Mouse (Mus musculus) lung, embryonic 15.5 days (tissue): Measurements from ENCODE around the gene Gm11034. TPM values are rescaled to one million over a fixed set of nuclear protein-coding genes. Genes with fewer than 3 reads are reported as not detected.
A peak's percentile ranks its signal among the peaks of the same experiment; 100 is the strongest.

Source experiments
- ATAC-seq: fragments of 200-750 bp; cut with Nextera tagmentation; 2 replicates; pipeline ENCODE4 v1.8.0; 2017; ENCODE audit warnings: moderate number of reproducible peaks, borderline replicate concordance; ENCODE audit not compliant: low FRiP score, low TSS enrichment; ENCODE audit errors: extremely low read depth
- H3K27ac ChIP-seq: fragments of 300-500 bp; sonication (generic); 2 replicates; pipeline ENCODE4 v1.5.1; 2015; ENCODE audit warnings: moderate library complexity, mild to moderate bottlenecking, inconsistent platforms
- H3K27me3 ChIP-seq: fragments of 300-500 bp; sonication (generic); 2 replicates; pipeline ENCODE4 v1.6.1; 2015; ENCODE audit warnings: inconsistent platforms
- H3K36me3 ChIP-seq: fragments of 300-500 bp; sonication (generic); 2 replicates; pipeline ENCODE4 v1.6.1; 2015; ENCODE audit warnings: inconsistent platforms
- H3K4me1 ChIP-seq: fragments of 300-500 bp; sonication (generic); 2 replicates; pipeline ENCODE4 v1.6.1; 2015; ENCODE audit warnings: inconsistent platforms
- H3K4me2 ChIP-seq: fragments of 300-500 bp; sonication (generic); 2 replicates; pipeline ENCODE4 v1.6.1; 2015; ENCODE audit warnings: inconsistent platforms, mild to moderate bottlenecking, moderate library complexity
- H3K4me3 ChIP-seq: fragments of 300-500 bp; sonication (generic); 2 replicates; pipeline ENCODE4 v1.5.1; 2015; ENCODE audit warnings: mild to moderate bottlenecking, inconsistent platforms
- H3K9ac ChIP-seq: fragments of 300-500 bp; sonication (generic); 2 replicates; pipeline ENCODE4 v1.6.1; 2015; ENCODE audit warnings: inconsistent platforms
- H3K9me3 ChIP-seq: fragments of 300-500 bp; sonication (generic); 2 replicates; pipeline ENCODE4 v1.6.1; 2016; ENCODE audit warnings: inconsistent platforms
- WGBS: fragments of 180-500 bp; shearing (Covaris S2); methylation state at CpG from one replicate; pipeline ENCODE4 v1.1.7; 2015; 5-methylcytosine and 5-hydroxymethylcytosine counted together
- polyA plus RNA-seq: library from polyadenylated mRNA; unstranded; fragments of >200 nt; fragmentation: Nextera tagmentation; extraction: Ambion mirVana; gene quantifications from 2 replicates; pipeline ENCODE4 v1.2.1, GENCODE M21; 2015

Gene Gm11034
- polyA plus RNA-seq, 1 experiment from 2014 or later, result not detected

GRCm38 (mm10) chr8:72210222-72210621 lies 3.2 kb downstream of the Gm11034 start:
- no peak for ATAC-seq
- WGBS, result 73% methylated on average over 4 of the region's 4 CpGs
- H3K27ac ChIP-seq, result no peak overlapping the region
- no peak overlapping the region for H3K9ac ChIP-seq
- no peaks in the 10 kb centered on the region for H3K4me1 ChIP-seq
- no peaks in the 10 kb centered on the region for H3K9me3 ChIP-seq
- H3K4me3 ChIP-seq, result no peak overlapping the region
- no peaks in the 10 kb centered on the region for H3K36me3 ChIP-seq
- H3K27me3 ChIP-seq, result no peaks in the 10 kb centered on the region
- H3K4me2 ChIP-seq, result no peak overlapping the region

GRCm38 (mm10) chr8:72208582-72208981 lies 4.9 kb downstream of the Gm11034 start:
- H3K4me2 ChIP-seq, result no peak overlapping the region
- no peak overlapping the region for H3K4me3 ChIP-seq
- H3K4me1 ChIP-seq, result no peaks in the 10 kb centered on the region
- WGBS, result 65% methylated on average over 1 of the region's 1 CpGs
- no peaks in the 10 kb centered on the region for H3K36me3 ChIP-seq
- no peaks in the 10 kb centered on the region; the same call in 1 of the 2 replicates for H3K9me3 ChIP-seq
- no peaks in the 10 kb centered on the region for H3K27me3 ChIP-seq
- H3K9ac ChIP-seq, result no peak overlapping the region
- no peak overlapping the region for H3K27ac ChIP-seq
- ATAC-seq, result no peak

DNA sequence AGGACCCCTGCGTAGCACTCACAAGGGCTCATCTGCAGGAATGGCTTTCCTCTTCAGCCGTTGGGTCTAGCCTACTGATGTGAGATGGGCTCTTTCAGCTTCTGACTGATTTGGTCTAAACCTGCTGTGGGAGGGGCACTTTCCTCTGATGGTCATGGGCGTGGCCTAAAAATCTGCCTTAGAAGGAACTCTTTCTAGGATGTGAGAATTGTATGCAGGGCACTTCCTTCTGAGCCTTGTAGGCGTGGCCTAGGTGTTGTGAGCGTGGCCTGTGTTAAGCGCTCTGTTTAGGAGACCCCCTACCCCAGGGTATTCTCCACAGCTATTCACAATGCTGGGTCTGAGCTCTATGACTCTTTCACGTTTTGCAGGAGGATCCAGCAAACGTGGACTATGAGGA lies 15.4 kb downstream of the Gm11034 start:
- H3K4me3 ChIP-seq, result no peak overlapping the region
- no peak overlapping the region for H3K27ac ChIP-seq
- no peak overlapping the region for H3K9ac ChIP-seq
- H3K36me3 ChIP-seq, result no peaks in the 10 kb centered on the region
- H3K4me2 ChIP-seq, result no peak overlapping the region
- no peaks in the 10 kb centered on the region for H3K4me1 ChIP-seq
- H3K9me3 ChIP-seq, result 0 out of 2 replicates have a peak, but pooled peaks cover 3% of the 10 kb centered on the region
- no peaks in the 10 kb centered on the region for H3K27me3 ChIP-seq
- ATAC-seq, result no peak
- WGBS, result 54% methylated on average over 8 of the region's 8 CpGs

- H3K27me3 ChIP-seq, result no peaks in the 10 kb centered on the region
- no peak overlapping the region for H3K4me2 ChIP-seq
- H3K27ac ChIP-seq, result no peak overlapping the region
- peaks cover 16% of the 10 kb centered on the region for H3K4me1 ChIP-seq
- no peak overlapping the region for H3K4me3 ChIP-seq
- ATAC-seq, result no peak
- no peaks in the 10 kb centered on the region for H3K36me3 ChIP-seq
- no peaks in the 10 kb centered on the region for H3K9me3 ChIP-seq
- H3K9ac ChIP-seq, result no peak overlapping the region
Observed at GRCm38 (mm10) chr8:72192065-72192464, 21.4 kb downstream of the Gm11034 start.

DNA sequence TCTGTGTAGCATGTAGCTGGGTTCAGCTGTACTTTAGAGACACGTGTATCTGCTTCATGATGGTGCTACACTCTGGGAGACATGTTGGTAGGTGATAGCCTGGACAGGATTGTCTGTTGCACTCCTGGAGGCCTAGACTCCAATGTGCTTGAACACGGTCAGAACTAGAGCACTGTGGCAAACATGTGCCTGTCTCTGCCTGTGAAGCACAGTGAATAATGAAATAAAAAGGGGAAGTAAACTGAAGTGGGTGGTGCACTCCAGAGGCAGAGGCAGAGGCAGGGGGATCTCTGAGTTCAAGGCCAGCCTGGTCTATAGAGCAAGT lies 23.3 kb downstream of the Gm11034 start:
- Histone ChIP-seq H3K4me1 (peaks cover 16% of the 10 kb centered on the region), H3K27me3 (no peaks in the 10 kb centered on the region), H3K4me3 (no peak overlapping the region), H3K36me3 (no peaks in the 10 kb centered on the region), H3K9me3 (no peaks in the 10 kb centered on the region), H3K9ac (no peak overlapping the region), H3K4me2 (no peak overlapping the region), H3K27ac (peak overlapping the region; percentile 82)
- 54% methylated on average over 2 of the region's 2 CpGs for WGBS
- ATAC-seq, result 0 out of 2 replicates have a peak, but pooled peaks have one; percentile 3

- WGBS, result 48% methylated on average over 12 of the region's 12 CpGs
Observed at GRCm38 (mm10) chr8:72189417-72190214, 23.8 kb downstream of the Gm11034 start, which contains the start of gene Hsh2d. Hsh2d (plus strand) TSS chr8:72189638.

GRCm38 (mm10) chr8:72187793-72188331 lies 25.6 kb downstream of the Gm11034 start:
- Histone ChIP-seq H3K36me3 (no peaks in the 10 kb centered on the region), H3K4me1 (peaks cover 16% of the 10 kb centered on the region), H3K4me3 (no peak overlapping the region), H3K9ac (no peak overlapping the region), H3K27me3 (no peaks in the 10 kb centered on the region), H3K27ac (no peak overlapping the region), H3K9me3 (no peaks in the 10 kb centered on the region), H3K4me2 (no peak overlapping the region)
- ATAC-seq, result no peak
- WGBS, result 72% methylated on average over 2 of the region's 2 CpGs

More at GRCm38 (mm10) chr8:72189417-72190214, 23.8 kb downstream of the Gm11034 start, which contains the start of gene Hsh2d:
- Histone ChIP-seq H3K27me3 (no peaks in the 10 kb centered on the region), H3K36me3 (no peaks in the 10 kb centered on the region), H3K4me1 (peaks cover 16% of the 10 kb centered on the region), H3K9me3 (no peaks in the 10 kb centered on the region), H3K4me2 (peak within 1 kb of the TSS; percentile 34), H3K27ac (peak within 1 kb of the TSS; percentile 82), H3K4me3 (peak within 1 kb of the TSS; percentile 15; the same call in 1 of the 2 replicates), H3K9ac (0 out of 2 replicates have a peak within 1 kb of the TSS, but pooled peaks have one; percentile 1)
- ATAC-seq, result peak; percentile 71

GRCm38 (mm10) chr8:72183554-72184202 lies 29.8 kb downstream of the Gm11034 start:
- no peak overlapping the region for H3K4me3 ChIP-seq
- H3K36me3 ChIP-seq, result peaks cover 24% of the 10 kb centered on the region
- no peaks in the 10 kb centered on the region for H3K4me1 ChIP-seq
- no peak overlapping the region for H3K4me2 ChIP-seq
- H3K9me3 ChIP-seq, result no peaks in the 10 kb centered on the region
- H3K27ac ChIP-seq, result no peak overlapping the region
- no peaks in the 10 kb centered on the region for H3K27me3 ChIP-seq
- ATAC-seq, result no peak
- H3K9ac ChIP-seq, result no peak overlapping the region
- 67% methylated on average over 2 of the region's 2 CpGs for WGBS

- no peak for ATAC-seq
Observed at GRCm38 (mm10) chr8:72177346-72177925, 36.0 kb downstream of the Gm11034 start.

DNA sequence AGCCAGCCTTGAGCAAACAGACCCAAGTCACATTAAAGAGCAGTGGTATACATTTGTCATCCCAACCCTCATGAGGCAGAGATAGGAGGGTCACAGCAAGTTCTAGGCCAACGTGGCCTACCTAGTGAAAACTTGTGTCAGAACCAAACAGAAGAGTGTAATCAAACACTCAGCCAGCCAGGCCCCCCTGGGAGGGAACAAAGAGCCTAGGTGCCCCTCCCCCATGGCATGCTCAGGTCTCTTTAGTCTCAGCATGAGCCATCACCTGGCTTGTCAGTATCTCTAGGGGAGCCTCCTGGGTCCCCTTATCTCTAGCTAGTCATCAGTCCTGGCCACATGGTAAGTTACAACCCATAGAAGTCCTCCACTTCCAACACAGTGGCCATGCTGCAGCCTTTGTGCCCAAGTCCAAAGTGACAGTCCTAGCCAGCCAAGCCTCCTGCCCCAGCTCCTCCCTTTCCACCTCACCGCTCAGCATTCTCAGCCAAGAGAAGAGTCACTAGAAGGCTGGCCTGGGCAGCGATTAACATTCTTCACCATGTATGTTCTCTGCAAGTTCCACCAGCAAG lies 43.7 kb downstream of the Gm11034 start:
- 60% methylated on average over 3 of the region's 3 CpGs for WGBS
- Histone ChIP-seq H3K4me2 (no peak overlapping the region), H3K9ac (no peak overlapping the region), H3K4me1 (no peaks in the 10 kb centered on the region), H3K36me3 (peaks cover 71% of the 10 kb centered on the region), H3K27ac (no peak overlapping the region), H3K4me3 (no peak overlapping the region), H3K27me3 (no peaks in the 10 kb centered on the region), H3K9me3 (no peaks in the 10 kb centered on the region)
- ATAC-seq, result no peak

More at GRCm38 (mm10) chr8:72177346-72177925, 36.0 kb downstream of the Gm11034 start:
- WGBS, result 63% methylated on average over 5 of the region's 5 CpGs
- H3K9ac ChIP-seq, result no peak overlapping the region
- H3K4me3 ChIP-seq, result no peak overlapping the region
- H3K4me2 ChIP-seq, result no peak overlapping the region
- no peak overlapping the region for H3K27ac ChIP-seq
- H3K36me3 ChIP-seq, result peaks cover 79% of the 10 kb centered on the region
- no peaks in the 10 kb centered on the region for H3K4me1 ChIP-seq
- H3K27me3 ChIP-seq, result no peaks in the 10 kb centered on the region
- no peaks in the 10 kb centered on the region for H3K9me3 ChIP-seq

DNA sequence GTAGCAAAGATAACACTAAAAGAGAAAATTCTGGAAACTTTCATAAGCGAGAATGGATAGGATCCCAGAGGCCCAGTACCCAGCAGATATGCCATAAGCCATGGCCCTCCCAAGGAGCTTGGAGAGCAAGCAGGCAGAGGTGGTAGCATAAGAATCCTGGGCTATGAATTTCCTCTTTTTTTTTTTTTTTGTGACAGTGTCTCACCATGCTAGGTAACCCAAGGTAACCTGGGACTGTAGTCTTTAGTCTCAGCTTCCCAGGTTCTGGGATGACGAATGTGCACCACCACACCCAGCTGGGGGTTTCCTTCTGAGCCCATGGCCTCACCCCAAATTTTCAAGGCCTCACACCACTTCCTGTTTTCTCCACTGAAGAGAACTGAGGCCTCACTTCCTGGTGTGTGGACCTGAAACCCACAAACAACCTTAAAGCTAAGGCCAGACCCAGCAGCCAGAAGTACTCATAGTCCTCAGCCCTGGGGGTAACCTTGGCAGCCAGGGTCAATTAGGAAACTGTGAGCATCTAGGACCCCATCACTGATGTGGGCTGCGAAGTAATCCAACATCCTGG lies 44.3 kb downstream of the Gm11034 start:
- no peaks in the 10 kb centered on the region for H3K4me1 ChIP-seq
- no peak overlapping the region for H3K4me2 ChIP-seq
- no peaks in the 10 kb centered on the region for H3K9me3 ChIP-seq
- 83% methylated on average over 3 of the region's 3 CpGs for WGBS
- H3K36me3 ChIP-seq, result peaks cover 68% of the 10 kb centered on the region
- H3K27ac ChIP-seq, result no peak overlapping the region
- H3K9ac ChIP-seq, result no peak overlapping the region
- no peak for ATAC-seq
- H3K4me3 ChIP-seq, result no peak overlapping the region
- H3K27me3 ChIP-seq, result no peaks in the 10 kb centered on the region
